Mouse (Mus musculus): ENCODE data around the gene Prrg2. TPM values are rescaled to one million over a fixed set of nuclear protein-coding genes. Genes with fewer than 3 reads are reported as not detected.

The Prrg2 gene
- polyA plus RNA-seq, 2 experiments: 18.6 to 50.4 TPM

DNA sequence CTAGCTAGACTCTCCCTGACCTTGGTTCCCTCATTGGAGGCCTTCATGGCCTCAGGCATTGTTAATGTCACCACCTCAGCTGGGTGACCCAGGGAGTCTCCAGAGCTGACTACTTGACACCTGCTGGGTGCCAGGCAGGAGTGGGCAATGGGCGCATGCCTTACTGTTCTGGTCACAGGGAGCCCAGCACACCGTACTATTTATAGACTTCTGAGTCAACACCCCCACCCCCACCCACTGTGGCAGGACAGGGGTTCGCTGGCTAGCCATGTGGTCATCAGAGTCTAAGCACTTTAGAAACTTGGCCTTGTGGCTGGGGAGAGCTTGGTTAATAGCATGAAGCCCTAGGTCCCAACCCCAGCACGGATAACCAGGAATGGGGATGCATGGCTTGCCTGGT lies 12.9 kb upstream of the Prrg2 start:
- Histone ChIP-seq H3K36me3 (ENCODE audit: control insufficient read depth, insufficient read depth, low read length) (peaks cover 46% of the 10 kb centered on the region), H3K4me3 (replicated peaks; ENCODE audit: low read length) (no peak overlapping the region), H3K9me3 (ENCODE audit: control insufficient read depth, low read length) (no peaks in the 10 kb centered on the region), H3K4me1 (ENCODE audit: control insufficient read depth, insufficient read depth, low read length) (no peaks in the 10 kb centered on the region), H3K27me3 (ENCODE audit: control insufficient read depth, insufficient read depth, low read length) (no peaks in the 10 kb centered on the region), H3K4me2 (replicated peaks; ENCODE audit: low read depth, low read length, severe bottlenecking) (no peak overlapping the region), H3K9ac (ENCODE audit: low read depth, low read length, severe bottlenecking) (no peak overlapping the region), H3K27ac (replicated peaks; ENCODE audit: low read depth, low read length) (no peak overlapping the region)
- WGBS: 89% methylated on average over 4 of the region's 4 CpGs
- no peak for DNase-seq (ENCODE audit: low spot score)
- TF ChIP-seq POLR2A (IDR thresholded peaks at IDR 0.05; ENCODE audit: borderline replicate concordance, extremely low read depth, insufficient read depth, insufficient read length): no peak
- ATAC-seq (ENCODE audit: low FRiP score, low read depth): no peak

DNA sequence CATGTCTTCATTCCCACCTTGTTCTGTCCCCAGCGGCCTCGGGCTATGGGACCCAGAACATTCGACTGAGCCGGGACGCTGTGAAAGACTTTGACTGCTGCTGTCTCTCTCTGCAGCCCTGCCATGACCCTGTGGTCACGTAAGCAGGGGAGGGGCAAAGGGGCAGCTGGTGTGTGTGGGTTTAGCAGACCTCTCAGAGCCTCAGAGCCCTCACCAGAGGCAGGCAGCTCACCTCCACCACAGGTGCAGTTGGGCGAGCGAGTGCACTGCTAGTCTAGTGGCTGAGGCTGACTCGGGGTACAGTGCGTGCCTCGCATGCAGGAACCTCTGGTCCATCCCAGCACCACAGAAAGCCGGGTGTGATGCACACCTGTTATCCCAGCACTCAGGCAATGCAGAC lies 11.5 kb upstream of the Prrg2 start:
- H3K36me3 ChIP-seq (ENCODE audit: control insufficient read depth, insufficient read depth, low read length): peaks cover 46% of the 10 kb centered on the region
- no peak for ATAC-seq (ENCODE audit: low FRiP score, low read depth)

DNA sequence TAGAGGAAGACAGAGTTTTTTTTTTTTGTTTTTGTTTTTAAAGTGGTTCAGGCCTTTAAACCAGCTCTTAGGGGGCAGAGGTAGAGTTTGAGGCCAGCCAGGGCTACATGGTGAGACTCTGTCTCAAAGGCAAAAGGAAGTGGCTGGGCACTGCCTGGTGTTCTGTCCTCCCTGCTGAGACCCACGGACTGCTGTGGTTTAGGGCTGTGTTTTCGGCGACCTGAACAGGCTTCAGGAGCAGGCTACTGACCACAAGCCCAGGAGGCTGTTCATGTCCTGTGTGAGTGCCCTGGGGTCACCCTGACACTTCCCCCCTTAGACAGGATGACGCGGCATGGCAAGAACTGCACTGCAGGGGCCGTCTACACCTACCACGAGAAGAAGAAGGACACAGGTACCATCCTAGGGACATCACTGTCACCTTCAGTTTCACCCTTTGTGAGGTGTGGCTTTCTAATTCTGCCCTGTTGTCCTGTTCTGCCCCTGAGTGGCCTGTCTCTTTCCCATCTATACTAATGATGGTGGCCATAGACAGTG lies 10.8 kb upstream of the Prrg2 start:
- ATAC-seq (ENCODE audit: low FRiP score, low read depth): no peak
- WGBS: 77% methylated on average over 7 of the region's 7 CpGs
- no peak overlapping the region for H3K4me3 ChIP-seq (replicated peaks; ENCODE audit: low read length)
- H3K36me3 ChIP-seq (ENCODE audit: control insufficient read depth, insufficient read depth, low read length): peaks cover 46% of the 10 kb centered on the region
- TF ChIP-seq POLR2A (IDR thresholded peaks at IDR 0.05; ENCODE audit: borderline replicate concordance, extremely low read depth, insufficient read depth, insufficient read length): no peak
- no peaks in the 10 kb centered on the region for H3K9me3 ChIP-seq (ENCODE audit: control insufficient read depth, low read length)
- no peak overlapping the region for H3K27ac ChIP-seq (replicated peaks; ENCODE audit: low read depth, low read length)
- no peak overlapping the region for H3K4me2 ChIP-seq (replicated peaks; ENCODE audit: low read depth, low read length, severe bottlenecking)
- H3K27me3 ChIP-seq (ENCODE audit: control insufficient read depth, insufficient read depth, low read length): no peaks in the 10 kb centered on the region
- no peak for DNase-seq (ENCODE audit: low spot score)
- no peak overlapping the region for H3K9ac ChIP-seq (ENCODE audit: low read depth, low read length, severe bottlenecking)
- no peaks in the 10 kb centered on the region for H3K4me1 ChIP-seq (ENCODE audit: control insufficient read depth, insufficient read depth, low read length)

More for the DNA sequence above, 11.5 kb upstream of the Prrg2 start:
- no peak overlapping the region for H3K9ac ChIP-seq (ENCODE audit: low read depth, low read length, severe bottlenecking)
- no peak for DNase-seq (ENCODE audit: low spot score)
- H3K27ac ChIP-seq (replicated peaks; ENCODE audit: low read depth, low read length): no peak overlapping the region
- 91% methylated on average over 12 of the region's 12 CpGs for WGBS
- H3K4me3 ChIP-seq (replicated peaks; ENCODE audit: low read length): no peak overlapping the region
- H3K9me3 ChIP-seq (ENCODE audit: control insufficient read depth, low read length): no peaks in the 10 kb centered on the region
- no peaks in the 10 kb centered on the region for H3K27me3 ChIP-seq (ENCODE audit: control insufficient read depth, insufficient read depth, low read length)
- H3K4me1 ChIP-seq (ENCODE audit: control insufficient read depth, insufficient read depth, low read length): no peaks in the 10 kb centered on the region
- H3K4me2 ChIP-seq (replicated peaks; ENCODE audit: low read depth, low read length, severe bottlenecking): no peak overlapping the region
- TF ChIP-seq POLR2A (IDR thresholded peaks at IDR 0.05; ENCODE audit: borderline replicate concordance, extremely low read depth, insufficient read depth, insufficient read length): no peak

DNA sequence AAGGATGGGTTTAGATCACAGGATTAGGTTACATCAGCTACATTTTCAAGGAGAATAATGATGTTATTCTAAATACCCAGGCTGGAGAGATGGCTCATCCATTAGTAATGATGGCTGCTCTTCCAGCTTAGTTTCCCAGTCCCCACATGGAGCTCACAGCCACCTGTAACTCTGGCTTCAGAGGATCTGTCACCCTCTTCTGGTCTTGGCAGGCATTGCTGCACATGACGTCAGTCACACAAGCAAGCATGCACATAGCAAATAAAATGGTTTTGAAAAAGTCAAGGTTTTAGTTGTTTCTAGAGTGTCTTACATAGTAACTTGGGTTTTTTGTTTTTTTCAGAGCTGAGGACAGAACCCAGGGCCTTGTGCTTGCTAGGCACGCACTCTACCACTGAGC lies 9.8 kb upstream of the Prrg2 start:
- TF ChIP-seq POLR2A (IDR thresholded peaks at IDR 0.05; ENCODE audit: borderline replicate concordance, extremely low read depth, insufficient read depth, insufficient read length): no peak
- H3K4me1 ChIP-seq (ENCODE audit: control insufficient read depth, insufficient read depth, low read length): no peaks in the 10 kb centered on the region
- no peaks in the 10 kb centered on the region for H3K27me3 ChIP-seq (ENCODE audit: control insufficient read depth, insufficient read depth, low read length)
- 89% methylated on average over 2 of the region's 2 CpGs for WGBS
- H3K4me3 ChIP-seq (replicated peaks; ENCODE audit: low read length): no peak overlapping the region
- DNase-seq (ENCODE audit: low spot score) (no peak), ATAC-seq (ENCODE audit: low FRiP score, low read depth) (no peak)
- H3K4me2 ChIP-seq (replicated peaks; ENCODE audit: low read depth, low read length, severe bottlenecking): no peak overlapping the region
- H3K27ac ChIP-seq (replicated peaks; ENCODE audit: low read depth, low read length): no peak overlapping the region
- peaks cover 38% of the 10 kb centered on the region for H3K36me3 ChIP-seq (ENCODE audit: control insufficient read depth, insufficient read depth, low read length)
- no peaks in the 10 kb centered on the region for H3K9me3 ChIP-seq (ENCODE audit: control insufficient read depth, low read length)
- H3K9ac ChIP-seq (ENCODE audit: low read depth, low read length, severe bottlenecking): no peak overlapping the region

DNA sequence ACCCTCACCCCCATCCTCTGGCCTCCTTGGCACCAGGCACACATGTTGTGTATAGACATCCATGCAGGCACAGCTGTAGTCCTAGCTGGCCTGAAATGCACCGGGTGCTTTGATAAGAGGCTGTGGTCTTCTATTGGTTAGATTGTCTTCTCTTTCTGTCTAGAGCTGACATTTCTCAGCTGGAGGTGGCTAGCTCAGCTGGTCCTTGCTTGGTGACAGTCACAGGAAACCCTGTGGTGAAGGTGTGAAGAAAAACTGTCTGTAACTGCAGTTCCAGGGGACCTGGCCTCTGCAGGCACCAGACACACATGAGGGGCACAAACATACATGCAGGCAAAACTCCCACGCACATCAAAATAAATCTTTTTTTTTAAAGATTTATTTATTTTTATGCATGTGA lies 7.2 kb upstream of the Prrg2 start:
- no peak overlapping the region for H3K4me2 ChIP-seq (replicated peaks; ENCODE audit: low read depth, low read length, severe bottlenecking)
- no peaks in the 10 kb centered on the region for H3K4me1 ChIP-seq (ENCODE audit: control insufficient read depth, insufficient read depth, low read length)
- no peak for TF ChIP-seq POLR2A (IDR thresholded peaks at IDR 0.05; ENCODE audit: borderline replicate concordance, extremely low read depth, insufficient read depth, insufficient read length)
- H3K27me3 ChIP-seq (ENCODE audit: control insufficient read depth, insufficient read depth, low read length): no peaks in the 10 kb centered on the region
- H3K9ac ChIP-seq (ENCODE audit: low read depth, low read length, severe bottlenecking): no peak overlapping the region
- H3K36me3 ChIP-seq (ENCODE audit: control insufficient read depth, insufficient read depth, low read length): peaks cover 17% of the 10 kb centered on the region
- no peak for DNase-seq (ENCODE audit: low spot score)
- no peak overlapping the region for H3K27ac ChIP-seq (replicated peaks; ENCODE audit: low read depth, low read length)
- 88% methylated on average over 2 of the region's 2 CpGs for WGBS
- H3K4me3 ChIP-seq (replicated peaks; ENCODE audit: low read length): no peak overlapping the region
- no peaks in the 10 kb centered on the region for H3K9me3 ChIP-seq (ENCODE audit: control insufficient read depth, low read length)
- ATAC-seq (ENCODE audit: low FRiP score, low read depth): no peak

DNA sequence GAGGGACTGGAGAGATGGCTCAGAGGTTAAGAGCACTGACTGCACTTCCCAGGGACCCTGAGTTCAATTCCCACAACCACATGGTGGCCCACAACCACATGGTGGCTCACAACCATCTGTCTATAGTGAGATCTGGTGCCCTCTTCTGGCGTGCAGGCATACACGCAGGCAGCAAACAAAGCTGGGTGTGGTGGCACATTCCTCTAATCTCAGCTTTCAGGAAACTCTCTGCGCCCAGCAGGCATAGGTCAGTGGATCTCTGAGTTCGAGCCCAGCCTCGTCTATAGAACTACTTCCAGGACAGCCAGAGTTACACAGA lies 5.5 kb upstream of the Prrg2 start:
- Histone ChIP-seq H3K4me3 (replicated peaks; ENCODE audit: low read length) (no peak overlapping the region), H3K27me3 (ENCODE audit: control insufficient read depth, insufficient read depth, low read length) (no peaks in the 10 kb centered on the region), H3K36me3 (ENCODE audit: control insufficient read depth, insufficient read depth, low read length) (0 out of 2 replicates have a peak, but pooled peaks cover 3% of the 10 kb centered on the region), H3K9me3 (ENCODE audit: control insufficient read depth, low read length) (no peaks in the 10 kb centered on the region), H3K4me2 (replicated peaks; ENCODE audit: low read depth, low read length, severe bottlenecking) (no peak overlapping the region), H3K27ac (replicated peaks; ENCODE audit: low read depth, low read length) (no peak overlapping the region), H3K9ac (ENCODE audit: low read depth, low read length, severe bottlenecking) (no peak overlapping the region), H3K4me1 (ENCODE audit: control insufficient read depth, insufficient read depth, low read length) (peaks cover 5% of the 10 kb centered on the region; the same call in 1 of the 2 replicates)
- 28% methylated on average over 5 of the region's 5 CpGs for WGBS
- TF ChIP-seq POLR2A (IDR thresholded peaks at IDR 0.05; ENCODE audit: borderline replicate concordance, extremely low read depth, insufficient read depth, insufficient read length): no peak
- ATAC-seq (ENCODE audit: low FRiP score, low read depth) (no peak), DNase-seq (ENCODE audit: low spot score) (no peak)

Measured in limb, embryonic 14.5 days (tissue).